Mouse (Mus musculus) C2C12 (cell line): Measurements from ENCODE around the gene Klrc1. TPM values are rescaled to one million over a fixed set of nuclear protein-coding genes. Genes with fewer than 3 reads are reported as not detected.
"Not testable (repeated sequence)": the region's sequence is repeated elsewhere in the genome, so short reads cannot be mapped to it uniquely, and the experiment has no call there.

Experiments used
- H3K27me3 ChIP-seq: one replicate; pipeline ENCODE4 v1.6.1; 2011; ENCODE audit not compliant: control insufficient read depth, insufficient read depth, insufficient read length
- H3K36me3 ChIP-seq: one replicate; pipeline ENCODE4 v1.6.1; 2011; ENCODE audit not compliant: control insufficient read depth, insufficient read depth
- H3K4me3 ChIP-seq: one replicate; pipeline ENCODE4 v1.5.1; 2011; ENCODE audit warnings: mild to moderate bottlenecking, control low read depth; ENCODE audit not compliant: poor library complexity, insufficient read depth, severe bottlenecking
- H3K79me2 ChIP-seq: one replicate; pipeline ENCODE4 v1.6.1; 2011; ENCODE audit not compliant: control insufficient read depth, insufficient read depth
- H3K79me3 ChIP-seq: one replicate; pipeline ENCODE4 v1.6.1; 2011; ENCODE audit warnings: low read depth, control low read depth
- H3ac ChIP-seq: one replicate; pipeline ENCODE3; 2011; ENCODE audit warnings: low read depth; ENCODE audit not compliant: control insufficient read depth, insufficient read length
- CEBPB ChIP-seq: IDR thresholded peaks from one replicate; pipeline ENCODE4 v1.6.1; 2011; ENCODE audit warnings: low read depth, mild to moderate bottlenecking, control low read depth, moderate library complexity
- CTCF ChIP-seq: IDR thresholded peaks from one replicate; pipeline ENCODE4 v1.5.1; 2011; ENCODE audit not compliant: control insufficient read depth, insufficient read depth, insufficient read length
- FOSL1 ChIP-seq: IDR thresholded peaks from one replicate; pipeline ENCODE4 v1.8.0; 2011; ENCODE audit warnings: mild to moderate bottlenecking, low read length; ENCODE audit not compliant: poor library complexity, insufficient read depth, severe bottlenecking
- MAX ChIP-seq: IDR thresholded peaks from one replicate; pipeline ENCODE4 v1.6.1; 2011; ENCODE audit warnings: mild to moderate bottlenecking, control low read depth
- MYOD1 ChIP-seq: IDR thresholded peaks from one replicate; pipeline ENCODE4 v1.6.1; 2011; ENCODE audit warnings: low read depth; ENCODE audit not compliant: control insufficient read depth, insufficient read length
- MYOG ChIP-seq: IDR thresholded peaks from one replicate; pipeline ENCODE4 v1.6.1; 2011; ENCODE audit not compliant: control insufficient read depth, insufficient read length; ENCODE audit errors: extremely low read depth
- USF1 ChIP-seq: IDR thresholded peaks from one replicate; pipeline ENCODE4 v1.6.1; 2011; ENCODE audit warnings: low read depth, mild to moderate bottlenecking, control low read depth, moderate library complexity
- long read RNA-seq, 2 experiments: library from polyadenylated mRNA; unstranded; transcript quantifications; one replicate each; pipeline ENCODE4 v2.0.0; 2019 to 2020
- polyA plus RNA-seq: library from polyadenylated mRNA; unstranded; fragments of >200 nt; fragmentation: generic; extraction: Trizol; gene quantifications from one replicate; pipeline ENCODE4 v1.2.1, GENCODE M21; 2012; ENCODE audit warnings: missing spikeins

The Klrc1 gene
- not detected for polyA plus RNA-seq
- long read RNA-seq, experiment 1: 0 reads
- long read RNA-seq, experiment 2: 0 reads

GRCm38 (mm10) chr6:129678873-129679272 is at the start of gene Klrc1:
TSS of gene Klrc1 (minus strand) at chr6:129678973.
- no peaks in the 10 kb centered on the region for H3K79me3 ChIP-seq
- TF ChIP-seq MYOG: no peak
- no peak for TF ChIP-seq USF1
- TF ChIP-seq FOSL1: no peak
- no peak for TF ChIP-seq CTCF
- TF ChIP-seq CEBPB: no peak
- no peak for TF ChIP-seq MYOD1
- no peak for TF ChIP-seq MAX
- H3K79me2 ChIP-seq: no peaks in the 10 kb centered on the region
- H3K36me3 ChIP-seq: no peaks in the 10 kb centered on the region
- H3ac ChIP-seq: no peak within 1 kb of the TSS
- no peak within 1 kb of the TSS for H3K4me3 ChIP-seq
- H3K27me3 ChIP-seq: no peaks in the 10 kb centered on the region

DNA sequence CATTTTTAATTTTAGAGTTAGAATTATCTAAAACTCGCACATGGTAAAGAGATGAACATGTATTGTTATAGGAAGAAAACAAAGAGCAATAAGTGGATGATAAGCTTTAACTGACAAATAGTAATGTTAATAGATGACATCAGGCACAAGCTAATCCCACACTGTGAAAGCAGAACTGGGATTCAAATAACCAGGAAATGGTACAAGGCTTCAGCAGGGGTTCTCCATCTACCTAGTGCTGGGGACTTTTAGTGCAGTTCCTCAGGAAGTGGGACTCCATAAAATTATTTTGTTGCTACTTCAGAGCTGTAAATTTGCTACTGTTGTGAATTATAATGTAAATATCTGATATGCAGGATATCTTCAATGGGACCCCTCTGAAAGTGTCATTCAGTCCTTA is 48.5 kb upstream of the Klrc1 start:
- Histone ChIP-seq H3K79me2 (no peaks in the 10 kb centered on the region), H3K27me3 (no peaks in the 10 kb centered on the region), H3ac (no peak overlapping the region), H3K4me3 (no peak overlapping the region), H3K79me3 (no peaks in the 10 kb centered on the region), H3K36me3 (no peaks in the 10 kb centered on the region)
- TF ChIP-seq MYOD1 (no peak), CEBPB (no peak), FOSL1 (no peak), MAX (no peak), MYOG (no peak), CTCF (no peak), USF1 (no peak)

GRCm38 (mm10) chr6:129721390-129721789 is 42.6 kb upstream of the Klrc1 start:
- Histone ChIP-seq H3K79me2 (no peaks in the 10 kb centered on the region), H3K36me3 (no peaks in the 10 kb centered on the region), H3K4me3 (no peak overlapping the region), H3K79me3 (no peaks in the 10 kb centered on the region), H3K27me3 (no peaks in the 10 kb centered on the region), H3ac (no peak overlapping the region)
- no peak for TF ChIP-seq USF1
- no peak for TF ChIP-seq CEBPB
- no peak for TF ChIP-seq FOSL1
- TF ChIP-seq MYOG: no peak
- no peak for TF ChIP-seq MAX
- TF ChIP-seq MYOD1: no peak
- no peak for TF ChIP-seq CTCF

GRCm38 (mm10) chr6:129720487-129720886 is 41.7 kb upstream of the Klrc1 start:
- TF ChIP-seq MYOG: no peak
- no peak for TF ChIP-seq MAX
- no peak for TF ChIP-seq USF1
- no peak for TF ChIP-seq CTCF
- no peak for TF ChIP-seq MYOD1
- no peak for TF ChIP-seq FOSL1
- TF ChIP-seq CEBPB: no peak
- Histone ChIP-seq H3K4me3 (no peak overlapping the region), H3K79me3 (no peaks in the 10 kb centered on the region), H3ac (no peak overlapping the region), H3K27me3 (no peaks in the 10 kb centered on the region), H3K79me2 (no peaks in the 10 kb centered on the region), H3K36me3 (no peaks in the 10 kb centered on the region)

DNA sequence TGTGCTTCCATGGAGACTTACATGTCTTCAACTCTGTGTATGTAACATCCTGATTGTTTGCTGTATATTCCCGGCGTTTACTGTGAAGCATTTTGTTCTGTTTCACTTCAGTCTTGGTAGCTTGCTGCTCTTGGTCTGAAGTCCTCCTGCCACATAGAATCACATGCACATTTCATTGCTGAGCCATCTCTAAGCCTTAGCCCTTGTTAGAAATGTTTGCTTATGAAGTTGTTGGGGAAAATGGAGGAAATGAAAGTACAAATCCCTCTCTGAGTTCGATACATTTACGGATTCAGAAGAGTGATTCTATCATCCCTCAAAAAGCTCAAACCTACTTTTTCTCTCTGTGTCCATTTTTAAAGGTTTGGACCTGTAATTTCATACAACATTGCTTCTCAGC is 38.3 kb upstream of the Klrc1 start, which contains the start of gene Klri1:
TSS of gene Klri1 (minus strand) at position 101 of the 400 bp plus-strand sequence.
- H3ac ChIP-seq: no peak within 1 kb of the TSS
- no peaks in the 10 kb centered on the region for H3K36me3 ChIP-seq
- H3K4me3 ChIP-seq: no peak within 1 kb of the TSS
- no peak for TF ChIP-seq FOSL1
- H3K27me3 ChIP-seq: no peaks in the 10 kb centered on the region
- no peaks in the 10 kb centered on the region for H3K79me2 ChIP-seq
- no peaks in the 10 kb centered on the region for H3K79me3 ChIP-seq

DNA sequence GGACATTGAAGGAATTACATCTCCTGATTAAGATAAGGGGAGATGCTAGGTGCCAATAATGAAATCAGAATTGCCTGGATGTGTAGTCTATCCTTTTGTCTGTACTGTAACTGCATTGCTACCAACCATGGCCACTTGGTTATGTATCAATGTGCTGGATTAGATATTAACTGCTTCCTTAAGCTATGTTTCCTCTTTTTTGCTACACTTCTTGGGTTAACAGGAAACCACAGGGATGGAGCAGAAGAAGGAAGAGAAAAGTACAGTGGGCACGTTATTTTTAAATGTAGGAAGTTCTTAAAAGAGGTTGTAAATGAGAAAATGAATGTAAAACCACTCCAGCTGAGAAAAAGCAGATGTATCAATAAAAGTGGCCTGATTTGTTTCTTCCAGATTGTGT is 34.8 kb upstream of the Klrc1 start:
- Histone ChIP-seq H3K4me3 (no peak overlapping the region), H3K36me3 (no peaks in the 10 kb centered on the region), H3ac (no peak overlapping the region), H3K27me3 (no peaks in the 10 kb centered on the region), H3K79me3 (no peaks in the 10 kb centered on the region), H3K79me2 (no peaks in the 10 kb centered on the region)
- TF ChIP-seq MYOG: no peak
- no peak for TF ChIP-seq CEBPB
- TF ChIP-seq CTCF: no peak
- no peak for TF ChIP-seq USF1
- TF ChIP-seq FOSL1: no peak
- TF ChIP-seq MAX: no peak
- TF ChIP-seq MYOD1: no peak

- H3K4me3 ChIP-seq, H3K27me3 ChIP-seq, H3K79me3 ChIP-seq, H3K36me3 ChIP-seq, H3K79me2 ChIP-seq, H3ac ChIP-seq: not testable (repeated sequence)
These were observed 12.7 kb upstream of the Klrc1 start for GRCm38 (mm10) chr6:129691436-129691835.
